Mouse (Mus musculus) embryonic facial prominence, embryonic 12.5 days (tissue): Measurements from ENCODE around the gene Gaa. TPM values are rescaled to one million over a fixed set of nuclear protein-coding genes. Genes with fewer than 3 reads are reported as not detected.
A peak's percentile ranks its signal among the peaks of the same experiment; 100 is the strongest.

ENCODE experiments used
- ATAC-seq: fragments of 200-750 bp; cut with Nextera tagmentation; 2 replicates; pipeline ENCODE4 v1.8.0; 2017; ENCODE audit not compliant: insufficient number of reproducible peaks, insufficient read depth, low FRiP score, low TSS enrichment
- H3K27ac ChIP-seq: fragments of 300-500 bp; sonication (generic); 2 replicates; pipeline ENCODE4 v1.5.1; 2016; ENCODE audit warnings: mild to moderate bottlenecking
- H3K27me3 ChIP-seq: fragments of 300-500 bp; sonication (generic); 2 replicates; pipeline ENCODE4 v1.6.1; 2016; ENCODE audit warnings: mild to moderate bottlenecking, moderate library complexity
- H3K36me3 ChIP-seq: fragments of 300-500 bp; sonication (generic); 2 replicates; pipeline ENCODE4 v1.6.1; 2016; ENCODE audit warnings: mild to moderate bottlenecking
- H3K4me1 ChIP-seq: fragments of 300-500 bp; sonication (generic); 2 replicates; pipeline ENCODE4 v1.6.1; 2016
- H3K4me2 ChIP-seq: fragments of 300-500 bp; sonication (generic); replicated peaks from 2 replicates; pipeline ENCODE4 v1.6.1; 2016; ENCODE audit warnings: mild to moderate bottlenecking, moderate library complexity
- H3K4me3 ChIP-seq: fragments of 300-500 bp; sonication (generic); 2 replicates; pipeline ENCODE4 v1.5.1; 2016; ENCODE audit warnings: mild to moderate bottlenecking
- H3K9ac ChIP-seq: fragments of 300-500 bp; sonication (generic); 2 replicates; pipeline ENCODE4 v1.6.1; 2016; ENCODE audit warnings: mild to moderate bottlenecking, moderate library complexity
- H3K9me3 ChIP-seq: fragments of 300-500 bp; sonication (generic); 2 replicates; pipeline ENCODE4 v1.6.1; 2016; ENCODE audit warnings: mild to moderate bottlenecking, moderate library complexity
- WGBS: fragments of 180-500 bp; shearing (Covaris S2); methylation state at CpG from one replicate; pipeline ENCODE4 v1.1.7; 2016; 5-methylcytosine and 5-hydroxymethylcytosine counted together
- polyA plus RNA-seq: library from polyadenylated mRNA; unstranded; fragments of >200 nt; fragmentation: Nextera tagmentation; extraction: Ambion mirVana; gene quantifications from 2 replicates; pipeline ENCODE4 v1.2.1, GENCODE M21; 2016

The Gaa gene
- polyA plus RNA-seq = 54.1 and 57.6 TPM in 2 replicates

DNA sequence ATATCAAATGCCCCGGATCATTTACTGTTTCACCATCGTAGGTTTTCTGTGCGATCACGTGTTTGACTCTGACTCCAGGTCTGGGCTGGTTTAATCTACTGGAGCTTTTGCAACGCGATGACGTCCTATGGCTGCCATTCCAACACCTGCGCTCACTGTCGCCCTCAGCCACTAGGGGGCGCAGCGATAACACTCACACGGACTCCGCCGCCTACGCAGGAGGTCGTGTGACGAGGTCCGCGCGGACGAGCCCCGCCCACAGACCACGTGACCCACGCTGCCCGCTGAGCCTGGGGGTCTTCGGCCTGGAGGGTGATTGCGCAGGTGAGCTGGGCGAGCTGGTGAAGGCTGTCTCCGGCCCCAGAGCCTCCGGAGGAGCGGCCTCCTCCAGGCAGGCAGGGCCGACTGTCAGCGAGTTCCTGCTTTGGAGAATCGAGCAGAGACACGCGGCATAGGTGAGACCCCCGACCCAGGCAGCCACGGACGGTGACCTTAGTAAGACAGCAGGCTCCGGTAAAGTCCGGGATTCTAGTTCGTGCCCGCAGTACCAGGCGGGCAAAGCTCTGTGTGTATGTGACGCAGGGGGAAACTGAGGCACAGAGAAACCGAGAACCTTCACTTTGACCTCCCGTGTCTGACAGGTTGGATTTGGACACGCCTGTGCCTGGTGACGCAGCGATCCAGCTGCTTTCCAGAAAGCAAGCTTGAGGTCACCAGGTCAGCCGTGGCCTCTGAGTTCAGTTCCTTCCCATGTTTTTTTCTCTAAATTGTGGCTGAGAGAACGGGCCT is at the start of gene Gaa:
TSS of gene Gaa (plus strand) at position 120 of the 789 bp plus-strand sequence.
- ATAC-seq = peak; percentile 53
- H3K27me3 ChIP-seq = no peaks in the 10 kb centered on the region
- no peaks in the 10 kb centered on the region for H3K9me3 ChIP-seq
- H3K4me1 ChIP-seq = peaks cover 19% of the 10 kb centered on the region
- WGBS = 2% methylated on average over 52 of the region's 52 CpGs
- 0 out of 2 replicates have a peak within 1 kb of the TSS, but pooled peaks have one; percentile 50 for H3K27ac ChIP-seq
- peak within 1 kb of the TSS; percentile 70 for H3K4me3 ChIP-seq
- H3K36me3 ChIP-seq = peaks cover 4% of the 10 kb centered on the region
- peak within 1 kb of the TSS; percentile 94 for H3K4me2 ChIP-seq
- H3K9ac ChIP-seq = peak within 1 kb of the TSS; percentile 66

DNA sequence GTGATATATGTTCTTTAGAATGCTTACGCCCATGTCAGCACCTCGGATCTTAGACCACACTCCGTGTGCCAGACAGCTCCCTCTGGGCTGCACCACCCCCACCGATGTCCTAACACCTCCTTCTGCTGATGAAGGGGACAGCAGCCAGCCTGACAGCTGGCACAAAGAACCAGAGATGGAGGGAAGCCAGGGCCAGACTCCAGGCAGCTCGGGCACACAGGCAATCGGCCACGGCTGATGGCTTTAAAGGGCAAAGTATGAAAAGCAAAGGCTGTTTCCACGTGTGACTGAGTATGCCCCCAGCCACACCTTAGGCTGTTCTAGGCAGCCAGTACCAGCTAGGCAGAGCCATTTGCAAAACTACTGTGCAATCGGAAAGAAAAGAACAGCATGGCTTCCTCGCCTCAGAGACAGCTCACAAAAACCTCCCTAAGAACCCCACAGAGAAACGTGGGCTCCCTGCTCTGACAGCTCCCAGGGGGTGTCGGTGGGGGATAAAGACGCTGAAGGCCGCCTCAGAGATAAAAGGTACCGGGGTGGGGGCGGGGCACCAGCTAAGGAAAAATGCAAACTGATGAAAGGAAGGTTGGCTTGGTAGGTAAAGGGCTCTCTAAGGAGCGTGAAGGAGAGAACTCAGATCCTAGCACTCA is 47.7 kb upstream of the Gaa start:
- ATAC-seq = no peak
- no peak overlapping the region for H3K9ac ChIP-seq
- no peaks in the 10 kb centered on the region for H3K27me3 ChIP-seq
- no peak overlapping the region for H3K4me2 ChIP-seq
- peaks cover 45% of the 10 kb centered on the region for H3K4me1 ChIP-seq
- H3K27ac ChIP-seq = no peak overlapping the region
- no peak overlapping the region for H3K4me3 ChIP-seq
- 20% methylated on average over 17 of the region's 17 CpGs for WGBS
- 0 out of 2 replicates have a peak, but pooled peaks cover 4% of the 10 kb centered on the region for H3K36me3 ChIP-seq
- no peaks in the 10 kb centered on the region for H3K9me3 ChIP-seq

- ATAC-seq = no peak
- Histone ChIP-seq H3K9ac (no peak overlapping the region), H3K4me2 (no peak overlapping the region), H3K36me3 (0 out of 2 replicates have a peak, but pooled peaks cover 4% of the 10 kb centered on the region), H3K27ac (no peak overlapping the region), H3K9me3 (no peaks in the 10 kb centered on the region), H3K4me3 (no peak overlapping the region), H3K4me1 (peaks cover 44% of the 10 kb centered on the region), H3K27me3 (no peaks in the 10 kb centered on the region)
- 37% methylated on average over 10 of the region's 11 CpGs for WGBS
Observed at GRCm38 (mm10) chr11:119221812-119222510, 45.7 kb upstream of the Gaa start.

- H3K9me3 ChIP-seq = no peaks in the 10 kb centered on the region
- peaks cover 49% of the 10 kb centered on the region for H3K4me1 ChIP-seq
- WGBS = 83% methylated on average over 20 of the region's 20 CpGs
Observed at GRCm38 (mm10) chr11:119223124-119223890, 44.4 kb upstream of the Gaa start.

DNA sequence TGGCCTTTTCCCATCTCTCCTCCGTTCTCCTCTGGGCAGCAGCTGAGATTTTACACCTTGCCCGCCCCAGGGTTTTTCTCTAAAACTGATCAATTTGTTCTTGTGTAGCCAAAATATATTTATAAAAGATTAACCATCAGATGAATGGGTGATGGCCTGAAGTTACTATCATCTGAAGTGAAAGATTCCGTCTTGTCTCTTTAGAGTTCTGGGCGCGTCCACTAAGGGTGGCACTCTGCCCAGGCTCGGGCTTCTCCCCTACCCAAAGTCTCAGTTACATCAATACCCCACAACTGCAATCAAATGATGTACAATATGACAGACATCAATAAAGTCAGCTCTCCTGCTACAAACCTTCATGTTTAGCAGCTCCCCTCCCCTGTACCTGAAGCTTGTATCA is 42.8 kb upstream of the Gaa start:
- Histone ChIP-seq H3K4me2 (no peak overlapping the region), H3K4me1 (peaks cover 52% of the 10 kb centered on the region), H3K36me3 (no peaks in the 10 kb centered on the region), H3K4me3 (no peak overlapping the region), H3K27me3 (no peaks in the 10 kb centered on the region), H3K27ac (no peak overlapping the region), H3K9ac (no peak overlapping the region), H3K9me3 (no peaks in the 10 kb centered on the region)
- no peak for ATAC-seq
- WGBS = 88% methylated on average over 6 of the region's 6 CpGs

More at GRCm38 (mm10) chr11:119223124-119223890, 44.4 kb upstream of the Gaa start:
- no peak overlapping the region for H3K9ac ChIP-seq
- no peak overlapping the region for H3K4me2 ChIP-seq
- no peaks in the 10 kb centered on the region for H3K27me3 ChIP-seq
- H3K27ac ChIP-seq = 0 out of 2 replicates have a peak overlapping the region, but pooled peaks have one; percentile 12
- no peak overlapping the region for H3K4me3 ChIP-seq
- ATAC-seq = no peak
- no peaks in the 10 kb centered on the region for H3K36me3 ChIP-seq

GRCm38 (mm10) chr11:119225634-119226033 is 42.1 kb upstream of the Gaa start:
- Histone ChIP-seq H3K4me2 (no peak overlapping the region), H3K4me1 (peaks cover 46% of the 10 kb centered on the region), H3K27ac (no peak overlapping the region), H3K9ac (no peak overlapping the region), H3K27me3 (no peaks in the 10 kb centered on the region), H3K36me3 (no peaks in the 10 kb centered on the region), H3K9me3 (no peaks in the 10 kb centered on the region), H3K4me3 (no peak overlapping the region)
- no peak for ATAC-seq
- WGBS = 75% methylated on average over 9 of the region's 9 CpGs

GRCm38 (mm10) chr11:119227591-119227990 is 40.1 kb upstream of the Gaa start:
- Histone ChIP-seq H3K4me2 (peak overlapping the region; percentile 96), H3K9me3 (no peaks in the 10 kb centered on the region), H3K27ac (0 out of 2 replicates have a peak overlapping the region, but pooled peaks have one; percentile 31), H3K27me3 (no peaks in the 10 kb centered on the region), H3K4me1 (peaks cover 37% of the 10 kb centered on the region), H3K36me3 (no peaks in the 10 kb centered on the region), H3K9ac (peak overlapping the region; percentile 78), H3K4me3 (peak overlapping the region; percentile 77)
- WGBS = 3% methylated on average over 12 of the region's 12 CpGs
- ATAC-seq = no peak

DNA sequence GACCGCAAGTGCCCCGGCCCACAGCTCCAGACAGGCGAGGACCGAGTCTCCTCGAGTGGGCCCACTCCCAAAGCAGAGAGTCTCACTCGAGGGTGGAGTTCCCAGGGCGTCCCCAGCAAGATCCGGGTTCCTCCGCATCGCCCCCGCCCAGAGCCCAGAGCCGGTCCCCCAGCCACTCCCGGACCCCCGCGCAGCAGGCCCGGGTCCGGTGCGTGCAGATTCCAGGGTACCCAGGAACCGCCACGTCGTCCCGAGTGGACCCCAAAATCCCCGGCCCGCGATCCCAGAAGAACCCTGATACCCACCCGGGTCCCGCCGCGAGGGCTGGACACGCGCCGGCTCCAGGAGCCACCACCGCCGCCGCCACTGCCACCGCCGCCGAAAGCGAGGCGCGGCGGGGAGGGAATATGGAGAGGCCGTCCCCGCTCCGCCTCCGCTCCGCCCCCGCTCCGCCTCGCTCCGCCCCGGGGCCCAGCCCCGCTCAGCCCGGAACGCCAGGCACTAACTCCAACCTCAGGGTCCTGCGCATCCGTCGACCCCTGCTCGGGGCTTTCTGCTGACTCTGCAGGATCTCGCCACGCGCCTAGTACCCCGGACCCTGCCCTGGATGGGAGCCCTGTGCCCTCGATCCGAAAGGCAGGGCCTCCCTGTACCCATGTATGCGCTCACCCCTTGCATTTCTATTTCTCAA is 39.5 kb upstream of the Gaa start, which contains the start of the genes Tbc1d16 and Ccdc40:
TSS of gene Tbc1d16 (minus strand) at position 409 of the 691 bp plus-strand sequence.
TSS of gene Ccdc40 (plus strand) at position 482 of the 691 bp plus-strand sequence.
- Histone ChIP-seq H3K9me3 (no peaks in the 10 kb centered on the region), H3K27me3 (no peaks in the 10 kb centered on the region), H3K4me3 (peak within 1 kb of the TSS; percentile 77), H3K9ac (peak within 1 kb of the TSS; percentile 78), H3K36me3 (no peaks in the 10 kb centered on the region), H3K4me1 (peaks cover 37% of the 10 kb centered on the region), H3K27ac (peak within 1 kb of the TSS; percentile 78), H3K4me2 (peak within 1 kb of the TSS; percentile 96)
- ATAC-seq = peak; percentile 87
- WGBS = under 1% methylated on average over 54 of the region's 66 CpGs

- no peaks in the 10 kb centered on the region for H3K27me3 ChIP-seq
- ATAC-seq = peak; percentile 87
Observed at GRCm38 (mm10) chr11:119228846-119229626, 38.7 kb upstream of the Gaa start.

GRCm38 (mm10) chr11:119234770-119235169 is 32.9 kb upstream of the Gaa start:
- no peak overlapping the region for H3K4me3 ChIP-seq
- no peaks in the 10 kb centered on the region for H3K27me3 ChIP-seq
- no peak overlapping the region for H3K4me2 ChIP-seq
- H3K4me1 ChIP-seq = peaks cover 12% of the 10 kb centered on the region
- no peak overlapping the region for H3K27ac ChIP-seq
- ATAC-seq = no peak
- H3K9me3 ChIP-seq = no peaks in the 10 kb centered on the region
- H3K36me3 ChIP-seq = 0 out of 2 replicates have a peak, but pooled peaks cover 3% of the 10 kb centered on the region
- 95% methylated on average over 10 of the region's 10 CpGs for WGBS
- H3K9ac ChIP-seq = no peak overlapping the region

More at GRCm38 (mm10) chr11:119228846-119229626, 38.7 kb upstream of the Gaa start:
- H3K4me2 ChIP-seq = peak overlapping the region; percentile 96
- no peaks in the 10 kb centered on the region for H3K36me3 ChIP-seq
- peak overlapping the region; percentile 78 for H3K9ac ChIP-seq
- under 1% methylated on average over 34 of the region's 34 CpGs for WGBS
- H3K4me3 ChIP-seq = peak overlapping the region; percentile 77
- H3K27ac ChIP-seq = peak overlapping the region; percentile 78
- peaks cover 36% of the 10 kb centered on the region for H3K4me1 ChIP-seq
- H3K9me3 ChIP-seq = no peaks in the 10 kb centered on the region
